Mouse (Mus musculus) heart, adult 2 months (tissue): ENCODE measurements around the gene Exoc7.

Experiments used
- CTCF ChIP-seq: fragments of 200-600 bp; IDR thresholded peaks from 2 replicates; pipeline ENCODE4 v1.8.1; 2022; ENCODE audit warnings: antibody characterized with exemption, mild to moderate bottlenecking, moderate library complexity
- EP300 ChIP-seq: fragments of 200-500 bp; IDR thresholded peaks from 2 replicates; pipeline ENCODE4 v1.6.1; 2011; ENCODE audit warnings: low read depth, low read length, control low read depth; ENCODE audit not compliant: insufficient read depth
- POLR2A ChIP-seq: fragments of 200-500 bp; IDR thresholded peaks from 2 replicates; pipeline ENCODE4 v1.6.1; 2011; ENCODE audit warnings: mild to moderate bottlenecking, low read depth, low read length, control low read depth; ENCODE audit not compliant: insufficient read depth

GRCm38 (mm10) chr11:116311169-116311568 is 4.1 kb upstream of the Exoc7 start:
- TF ChIP-seq POLR2A (no peak), CTCF (no peak), EP300 (no peak)
